Mouse (Mus musculus): ENCODE results near the gene Sptlc2. TPM values are rescaled to one million over a fixed set of nuclear protein-coding genes. Genes with fewer than 3 reads are reported as not detected.

The Sptlc2 gene
- polyA plus RNA-seq, 1 experiment from 2014 or later, result 65.1 TPM

- Histone ChIP-seq H3K27ac (replicated peaks) (no peak overlapping the region), H3K9ac (no peak overlapping the region), H3K9me3 (no peaks in the 10 kb centered on the region), H3K4me2 (no peak overlapping the region), H3K4me3 (no peak overlapping the region), H3K36me3 (no peaks in the 10 kb centered on the region), H3K4me1 (replicated peaks) (peaks cover 6% of the 10 kb centered on the region), H3K27me3 (no peaks in the 10 kb centered on the region)
- 90% methylated on average over 4 of the region's 4 CpGs for WGBS
- ATAC-seq (ENCODE audit: low read depth), result no peak
These were observed 5.4 kb upstream of the Sptlc2 start for GRCm38 (mm10) chr12:87393447-87394145.

- no peak overlapping the region for H3K4me2 ChIP-seq
These were observed 3.2 kb upstream of the Sptlc2 start for GRCm38 (mm10) chr12:87391355-87391754.

GRCm38 (mm10) chr12:87389231-87389630 lies 1.1 kb upstream of the Sptlc2 start:
- peak overlapping the region; percentile 70; the same call in 1 of the 2 replicates for H3K9ac ChIP-seq
- no peaks in the 10 kb centered on the region for H3K27me3 ChIP-seq
- 60% methylated on average over 3 of the region's 3 CpGs for WGBS
- no peaks in the 10 kb centered on the region for H3K36me3 ChIP-seq
- H3K4me3 ChIP-seq, result peak overlapping the region; percentile 91
- peaks cover 24% of the 10 kb centered on the region for H3K4me1 ChIP-seq (replicated peaks)
- no peak overlapping the region for H3K27ac ChIP-seq (replicated peaks)
- no peaks in the 10 kb centered on the region for H3K9me3 ChIP-seq
- no peak for ATAC-seq (ENCODE audit: low read depth)
- peak overlapping the region; percentile 56 for H3K4me2 ChIP-seq

More at GRCm38 (mm10) chr12:87391355-87391754, 3.2 kb upstream of the Sptlc2 start:
- ATAC-seq (ENCODE audit: low read depth), result no peak
- H3K4me3 ChIP-seq, result no peak overlapping the region
- H3K9ac ChIP-seq, result no peak overlapping the region
- H3K27ac ChIP-seq (replicated peaks), result no peak overlapping the region
- H3K4me1 ChIP-seq (replicated peaks), result peaks cover 18% of the 10 kb centered on the region
- H3K9me3 ChIP-seq, result no peaks in the 10 kb centered on the region
- no peaks in the 10 kb centered on the region for H3K27me3 ChIP-seq
- no peaks in the 10 kb centered on the region for H3K36me3 ChIP-seq

GRCm38 (mm10) chr12:87387171-87388121 lies 709 bp downstream of the Sptlc2 start:
- peak; percentile 69 for ATAC-seq (ENCODE audit: low read depth)
- H3K27me3 ChIP-seq, result no peaks in the 10 kb centered on the region
- H3K27ac ChIP-seq (replicated peaks), result peak overlapping the region; percentile 86
- H3K4me2 ChIP-seq, result peak overlapping the region; percentile 99
- H3K36me3 ChIP-seq, result no peaks in the 10 kb centered on the region
- H3K4me3 ChIP-seq, result peak overlapping the region; percentile 91
- no peaks in the 10 kb centered on the region for H3K9me3 ChIP-seq
- peak overlapping the region; percentile 85 for H3K9ac ChIP-seq
- WGBS, result 2% methylated on average over 65 of the region's 65 CpGs
- H3K4me1 ChIP-seq (replicated peaks), result peaks cover 24% of the 10 kb centered on the region

- H3K4me3 ChIP-seq, result no peak overlapping the region
- no peak overlapping the region for H3K9ac ChIP-seq
- H3K27ac ChIP-seq (replicated peaks), result no peak overlapping the region
- no peaks in the 10 kb centered on the region for H3K36me3 ChIP-seq
- ATAC-seq (ENCODE audit: low read depth), result no peak
- 89% methylated on average over 3 of the region's 3 CpGs for WGBS
- H3K4me1 ChIP-seq (replicated peaks), result peaks cover 24% of the 10 kb centered on the region
- no peaks in the 10 kb centered on the region for H3K27me3 ChIP-seq
- H3K9me3 ChIP-seq, result no peaks in the 10 kb centered on the region
- H3K4me2 ChIP-seq, result no peak overlapping the region
These were observed 3.1 kb downstream of the Sptlc2 start for GRCm38 (mm10) chr12:87385051-87385450.

- 82% methylated on average over 2 of the region's 2 CpGs for WGBS
These were observed 6.8 kb downstream of the Sptlc2 start for GRCm38 (mm10) chr12:87381380-87381682.

GRCm38 (mm10) chr12:87380586-87381379 lies 7.4 kb downstream of the Sptlc2 start:
- Histone ChIP-seq H3K4me3 (no peak overlapping the region), H3K27ac (replicated peaks) (no peak overlapping the region), H3K4me1 (replicated peaks) (peaks cover 4% of the 10 kb centered on the region), H3K9me3 (no peaks in the 10 kb centered on the region), H3K4me2 (no peak overlapping the region), H3K27me3 (no peaks in the 10 kb centered on the region), H3K9ac (no peak overlapping the region), H3K36me3 (no peaks in the 10 kb centered on the region)
- ATAC-seq (ENCODE audit: low read depth), result no peak
- WGBS, result 84% methylated on average over 10 of the region's 10 CpGs

More at GRCm38 (mm10) chr12:87381380-87381682, 6.8 kb downstream of the Sptlc2 start:
- H3K9ac ChIP-seq, result no peak overlapping the region
- no peak overlapping the region for H3K27ac ChIP-seq (replicated peaks)
- H3K36me3 ChIP-seq, result no peaks in the 10 kb centered on the region
- H3K4me2 ChIP-seq, result no peak overlapping the region
- no peaks in the 10 kb centered on the region for H3K9me3 ChIP-seq
- H3K4me1 ChIP-seq (replicated peaks), result peaks cover 9% of the 10 kb centered on the region
- H3K4me3 ChIP-seq, result no peak overlapping the region
- H3K27me3 ChIP-seq, result no peaks in the 10 kb centered on the region
- ATAC-seq (ENCODE audit: low read depth), result no peak

GRCm38 (mm10) chr12:87379496-87379895 lies 8.7 kb downstream of the Sptlc2 start:
- no peaks in the 10 kb centered on the region for H3K27me3 ChIP-seq
- 0 out of 2 replicates have a peak, but pooled peaks cover 3% of the 10 kb centered on the region for H3K4me1 ChIP-seq (replicated peaks)
- no peak overlapping the region for H3K9ac ChIP-seq
- H3K27ac ChIP-seq (replicated peaks), result no peak overlapping the region
- no peak for ATAC-seq (ENCODE audit: low read depth)
- 83% methylated on average over 2 of the region's 2 CpGs for WGBS
- no peak overlapping the region for H3K4me2 ChIP-seq
- H3K9me3 ChIP-seq, result no peaks in the 10 kb centered on the region
- no peaks in the 10 kb centered on the region for H3K36me3 ChIP-seq
- H3K4me3 ChIP-seq, result no peak overlapping the region

- no peaks in the 10 kb centered on the region for H3K27me3 ChIP-seq
- no peak overlapping the region for H3K27ac ChIP-seq (replicated peaks)
- H3K36me3 ChIP-seq, result no peaks in the 10 kb centered on the region
- H3K9ac ChIP-seq, result no peak overlapping the region
- ATAC-seq (ENCODE audit: low read depth), result no peak
- 0 out of 2 replicates have a peak, but pooled peaks cover 3% of the 10 kb centered on the region for H3K4me1 ChIP-seq (replicated peaks)
- H3K4me3 ChIP-seq, result no peak overlapping the region
- no peaks in the 10 kb centered on the region for H3K9me3 ChIP-seq
- H3K4me2 ChIP-seq, result no peak overlapping the region
- 80% methylated on average over 6 of the region's 6 CpGs for WGBS
These were observed 14.0 kb downstream of the Sptlc2 start for GRCm38 (mm10) chr12:87374159-87374558.

GRCm38 (mm10) chr12:87369319-87369718 lies 18.8 kb downstream of the Sptlc2 start:
- H3K27ac ChIP-seq (replicated peaks), result no peak overlapping the region
- no peak overlapping the region for H3K4me2 ChIP-seq
- H3K27me3 ChIP-seq, result no peaks in the 10 kb centered on the region
- no peaks in the 10 kb centered on the region for H3K4me1 ChIP-seq (replicated peaks)
- H3K9me3 ChIP-seq, result no peaks in the 10 kb centered on the region
- H3K4me3 ChIP-seq, result no peak overlapping the region
- peaks cover 24% of the 10 kb centered on the region for H3K36me3 ChIP-seq
- WGBS, result 53% methylated on average over 2 of the region's 2 CpGs
- ATAC-seq (ENCODE audit: low read depth), result no peak
- no peak overlapping the region for H3K9ac ChIP-seq

- Histone ChIP-seq H3K4me2 (no peak overlapping the region), H3K4me1 (replicated peaks) (no peaks in the 10 kb centered on the region), H3K9ac (no peak overlapping the region), H3K27ac (replicated peaks) (no peak overlapping the region), H3K9me3 (no peaks in the 10 kb centered on the region), H3K27me3 (no peaks in the 10 kb centered on the region), H3K4me3 (no peak overlapping the region), H3K36me3 (peaks cover 24% of the 10 kb centered on the region)
- no peak for ATAC-seq (ENCODE audit: low read depth)
These were observed 20.1 kb downstream of the Sptlc2 start for GRCm38 (mm10) chr12:87368092-87368491.

GRCm38 (mm10) chr12:87365676-87366075 lies 22.5 kb downstream of the Sptlc2 start:
- no peaks in the 10 kb centered on the region for H3K9me3 ChIP-seq
- no peak for ATAC-seq (ENCODE audit: low read depth)
- no peak overlapping the region for H3K9ac ChIP-seq
- H3K4me3 ChIP-seq, result no peak overlapping the region
- H3K36me3 ChIP-seq, result peaks cover 24% of the 10 kb centered on the region
- no peak overlapping the region for H3K4me2 ChIP-seq
- peaks cover 3% of the 10 kb centered on the region; the same call in 1 of the 2 replicates for H3K4me1 ChIP-seq (replicated peaks)
- 85% methylated on average over 9 of the region's 9 CpGs for WGBS
- H3K27me3 ChIP-seq, result no peaks in the 10 kb centered on the region
- no peak overlapping the region for H3K27ac ChIP-seq (replicated peaks)

Data from neural tube, embryonic 13.5 days (tissue).